Mouse (Mus musculus) right cerebral cortex, postnatal 25 days (tissue): ENCODE measurements at regions not wholly inside any gene's neighbourhood (a gene's known extent, or its start where the extent isn't known, plus 50 kb on each side); places are given as distances from the start of the nearest gene placed in this dataset.

Experiments
- DNase-seq: peaks from one replicate; pipeline ENCODE4 v3.0.0; 2022

- DNase-seq: no peak
These were observed 658.2 kb downstream of the Rps29 start for GRCm38 (mm10) chr12:68500794-68501193.

DNA sequence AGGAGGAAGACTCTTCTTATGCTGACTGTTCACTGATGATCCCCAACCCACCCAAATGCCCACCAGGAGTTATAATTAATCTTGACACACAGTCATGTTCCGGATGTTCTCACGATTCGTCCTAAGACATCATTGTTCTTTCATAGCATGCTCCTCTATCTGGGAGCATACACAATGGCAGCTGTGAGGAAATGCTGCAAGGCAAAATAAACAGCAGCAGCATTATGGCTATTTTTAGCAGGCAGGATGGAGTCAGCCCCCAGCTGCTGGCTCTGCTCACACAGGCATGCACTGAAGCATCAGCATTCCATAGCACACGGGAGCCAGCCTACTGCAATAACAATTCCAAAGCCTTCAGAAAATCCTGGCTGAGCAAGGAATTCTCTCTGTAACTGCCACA, 696.0 kb downstream of the Rps29 start:
- peak; percentile 5 for DNase-seq

DNA sequence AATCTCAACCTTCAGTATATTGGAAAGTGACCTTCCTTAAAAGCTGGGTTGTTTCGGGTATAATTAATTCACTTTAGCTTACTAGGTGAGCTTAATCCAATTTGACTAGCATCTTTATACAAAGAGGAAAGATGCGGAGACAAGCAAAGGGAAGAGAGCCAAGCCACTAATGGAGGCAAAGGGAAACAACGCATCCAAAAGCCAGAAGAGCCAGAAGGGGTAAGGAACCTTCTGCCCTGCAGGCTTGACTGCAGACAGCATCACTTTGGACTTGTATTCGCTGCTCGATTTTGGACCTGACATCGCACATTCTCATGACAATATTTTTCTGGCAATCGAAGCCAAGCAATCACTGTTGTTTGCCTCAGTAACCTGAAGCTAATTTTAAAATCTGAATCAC, 700.8 kb downstream of the Rps29 start:
- DNase-seq: no peak

- DNase-seq: no peak
These were observed 732.4 kb downstream of the Rps29 start for GRCm38 (mm10) chr12:68426601-68427000.

DNA sequence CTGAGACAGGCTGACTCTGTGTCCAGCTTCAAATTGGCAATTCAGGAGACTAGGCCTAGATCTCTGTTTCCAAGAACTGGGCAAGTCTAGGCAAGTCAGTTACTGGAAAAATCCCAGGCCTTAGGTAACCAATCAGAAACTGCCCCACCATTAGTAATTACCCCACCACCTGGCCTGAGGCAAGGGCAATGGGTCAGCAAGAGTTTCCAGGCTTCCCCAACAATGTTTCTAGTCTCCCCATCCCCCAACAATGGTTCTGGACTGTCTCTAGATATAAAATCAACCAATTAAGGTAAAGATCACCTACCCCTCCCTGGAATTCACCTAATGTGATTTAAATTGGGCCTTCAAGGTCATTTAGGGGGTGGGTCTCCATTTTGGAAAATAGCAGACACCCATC, 734.0 kb downstream of the Rps29 start:
- no peak for DNase-seq
